Mouse (Mus musculus) urinary bladder, adult 2 months (tissue): ENCODE measurements around the gene Dtl. TPM values are rescaled to one million over a fixed set of nuclear protein-coding genes. Genes with fewer than 3 reads are reported as not detected.

Experiments used
- DNase-seq: peaks from one replicate; pipeline ENCODE4 v3.0.0; 2022; ENCODE audit warnings: low spot score
- polyA plus RNA-seq: library from polyadenylated mRNA; depleted of rRNA; stranded (reverse); fragments of >200 nt; gene quantifications from 2 replicates; pipeline ENCODE4 v1.2.3, GENCODE M21; 2012; rRNA removed

Gene Dtl
- polyA plus RNA-seq: 0.72 and 1.0 TPM in 2 replicates

GRCm38 (mm10) chr1:191575458-191576247 is at the start of gene Dtl, which contains the start of gene Ints7:
Gene Dtl (minus strand): TSS chr1:191575544.
Gene Ints7 (plus strand): TSS chr1:191575636.
- DNase-seq: peak; percentile 99

- DNase-seq: no peak
Observed at GRCm38 (mm10) chr1:191625026-191625425, 49.7 kb upstream of the Dtl start.

DNA sequence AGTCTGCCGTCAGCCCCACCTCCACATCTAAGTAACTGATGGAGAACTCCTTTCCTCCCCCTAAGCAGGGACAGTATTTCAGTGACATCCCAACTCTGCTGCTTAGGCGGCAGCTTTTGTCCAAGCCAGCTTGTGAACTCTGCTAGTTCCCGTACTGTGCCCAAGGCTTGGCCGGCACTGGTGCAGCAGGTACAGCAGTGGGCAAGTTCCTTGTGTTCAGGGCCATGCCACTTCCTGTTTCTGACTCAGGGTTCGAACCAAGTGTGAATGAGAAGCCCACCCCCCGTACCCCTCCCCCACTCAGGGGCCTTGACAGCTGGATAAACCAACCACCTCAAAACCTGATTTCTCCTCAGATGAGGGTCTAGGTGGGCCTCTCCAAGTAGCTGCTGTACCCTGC is 49.1 kb upstream of the Dtl start:
- no peak for DNase-seq

- no peak for DNase-seq
Observed at GRCm38 (mm10) chr1:191622801-191623200, 47.5 kb upstream of the Dtl start.

GRCm38 (mm10) chr1:191621096-191621495 is 45.8 kb upstream of the Dtl start:
- no peak for DNase-seq

DNA sequence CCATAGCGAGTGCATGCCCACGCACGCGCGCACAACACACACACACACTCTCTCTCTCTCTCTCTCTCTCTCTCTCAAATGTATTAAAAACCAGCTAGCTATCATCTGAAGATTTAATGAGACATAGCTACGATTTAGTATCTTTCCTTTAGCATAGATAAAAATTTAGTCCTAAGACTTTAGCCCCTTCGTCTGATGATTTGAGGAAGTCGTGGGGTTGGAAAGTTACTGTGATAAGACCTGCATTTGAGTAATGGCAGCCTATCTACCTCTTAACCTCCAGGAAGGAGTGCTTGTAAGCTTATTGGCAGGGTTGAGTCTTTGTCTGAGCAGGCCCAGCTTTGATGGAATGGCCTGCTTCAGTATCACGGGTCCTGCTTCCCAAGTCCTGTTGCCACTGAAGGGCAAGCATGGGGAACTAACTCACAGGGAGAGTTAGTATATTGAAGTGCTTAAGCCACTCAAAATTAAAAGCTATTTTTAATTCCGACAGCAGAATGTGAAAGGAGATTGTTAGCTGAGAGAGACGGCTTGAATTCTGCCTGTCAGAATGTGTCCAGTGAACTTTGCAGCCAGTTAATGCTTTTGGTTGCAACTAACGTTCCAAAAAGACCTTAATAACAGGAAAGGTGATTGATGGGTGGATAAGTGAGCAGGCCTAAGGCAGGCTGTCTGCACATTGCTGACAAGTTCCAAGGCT is 42.9 kb upstream of the Dtl start:
- DNase-seq: no peak

DNA sequence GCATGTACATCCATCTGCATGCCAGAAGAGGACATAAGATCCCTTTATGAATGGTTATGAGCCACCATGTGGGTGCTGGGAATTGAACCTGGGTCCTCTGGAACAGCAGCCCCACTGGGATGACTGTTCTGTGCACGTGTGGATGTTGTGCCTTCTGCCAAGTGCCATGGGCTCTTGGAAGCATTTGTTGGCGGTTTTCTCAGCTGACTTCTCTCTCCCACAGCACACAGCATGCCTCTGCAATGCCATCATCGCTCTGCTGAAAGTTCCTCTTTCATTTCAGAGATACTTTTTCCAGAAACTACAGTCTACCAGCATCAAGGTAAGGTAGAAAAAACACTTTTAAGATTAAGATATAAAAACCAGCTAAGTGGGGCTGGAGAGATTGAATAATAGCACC is 42.2 kb upstream of the Dtl start:
- no peak for DNase-seq

DNA sequence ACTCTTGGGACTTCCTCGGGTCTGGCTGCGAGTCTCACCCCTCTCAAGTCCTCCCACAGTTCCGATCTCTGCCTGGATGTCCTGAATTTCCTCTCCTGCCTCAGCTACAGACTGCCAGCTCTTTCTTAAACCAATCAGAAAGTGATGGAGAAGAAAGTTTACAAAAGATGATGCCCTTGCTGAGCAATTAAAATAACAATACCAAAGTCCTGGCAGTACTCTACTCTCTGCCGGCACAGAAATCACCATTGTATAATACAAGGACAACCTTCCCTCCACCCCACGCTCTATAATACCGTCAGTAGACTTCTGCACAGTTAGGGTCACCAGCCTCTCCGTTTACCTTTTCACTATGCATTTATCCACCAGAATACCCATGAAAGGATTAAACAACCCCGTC is 40.9 kb upstream of the Dtl start:
- DNase-seq: no peak

- DNase-seq: no peak
Observed at GRCm38 (mm10) chr1:191612877-191613276, 37.5 kb upstream of the Dtl start.

DNA sequence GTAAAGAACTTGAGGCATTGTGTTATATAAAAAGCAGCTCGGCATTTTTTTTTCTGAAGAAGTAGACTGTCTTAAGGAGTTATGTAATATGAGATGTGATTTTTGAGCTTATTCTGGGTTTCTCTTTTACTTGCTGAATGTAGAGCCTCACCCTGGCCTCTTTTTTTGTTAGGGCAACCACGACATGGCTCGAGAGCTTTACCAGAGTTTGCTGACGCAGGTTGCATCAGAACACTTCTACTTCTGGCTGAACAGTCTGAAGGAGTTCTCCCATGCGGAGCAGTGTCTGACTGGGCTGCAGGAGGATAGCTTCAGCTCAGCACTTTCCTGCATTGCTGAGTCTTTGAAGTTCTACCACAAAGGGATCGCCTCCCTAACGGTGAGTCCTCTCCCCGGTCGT is 36.3 kb upstream of the Dtl start:
- DNase-seq: no peak

GRCm38 (mm10) chr1:191610357-191610756 is 35.0 kb upstream of the Dtl start:
- DNase-seq: no peak

- DNase-seq: no peak
Observed at GRCm38 (mm10) chr1:191609578-191609977, 34.2 kb upstream of the Dtl start.

DNA sequence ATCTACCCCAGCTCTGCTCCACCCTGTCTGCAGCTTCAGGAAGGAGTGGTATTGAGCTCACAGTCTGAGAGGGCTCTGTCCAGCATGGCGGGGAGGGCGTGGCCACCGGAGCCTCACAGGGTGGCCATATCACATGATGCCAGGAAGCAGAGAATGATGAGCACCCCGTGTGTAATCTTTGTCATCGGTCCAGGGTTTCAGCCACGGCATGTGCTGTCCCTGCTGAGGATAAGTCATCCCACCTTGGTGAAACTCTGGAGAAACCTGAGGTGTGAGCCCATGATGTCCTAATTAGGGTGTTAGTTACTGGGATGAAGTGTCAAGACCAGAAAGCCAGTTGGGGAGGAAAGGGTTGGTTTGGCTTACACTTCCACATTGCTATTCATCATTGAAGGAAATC is 33.7 kb upstream of the Dtl start:
- no peak for DNase-seq

DNA sequence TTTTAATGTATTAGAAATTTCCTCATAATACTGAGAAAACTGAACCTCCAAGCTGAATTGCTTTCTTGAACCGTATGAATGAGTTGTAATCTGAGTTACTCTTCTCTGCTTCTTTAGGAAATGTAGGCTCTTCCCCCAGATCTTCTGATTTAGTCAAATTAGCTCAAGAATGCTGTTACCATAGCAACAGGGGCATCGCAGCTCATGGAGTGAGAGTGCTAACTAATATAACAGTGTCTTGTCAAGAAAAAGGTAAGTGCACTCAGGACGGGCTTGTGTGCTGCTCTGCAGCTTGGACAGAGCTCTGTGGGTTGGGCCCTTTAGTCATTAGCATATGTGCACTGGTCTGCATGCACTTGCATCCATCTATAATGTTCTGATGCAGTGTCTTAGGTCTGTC is 29.3 kb upstream of the Dtl start:
- DNase-seq: no peak

GRCm38 (mm10) chr1:191599210-191599609 is 23.9 kb upstream of the Dtl start:
- no peak for DNase-seq

DNA sequence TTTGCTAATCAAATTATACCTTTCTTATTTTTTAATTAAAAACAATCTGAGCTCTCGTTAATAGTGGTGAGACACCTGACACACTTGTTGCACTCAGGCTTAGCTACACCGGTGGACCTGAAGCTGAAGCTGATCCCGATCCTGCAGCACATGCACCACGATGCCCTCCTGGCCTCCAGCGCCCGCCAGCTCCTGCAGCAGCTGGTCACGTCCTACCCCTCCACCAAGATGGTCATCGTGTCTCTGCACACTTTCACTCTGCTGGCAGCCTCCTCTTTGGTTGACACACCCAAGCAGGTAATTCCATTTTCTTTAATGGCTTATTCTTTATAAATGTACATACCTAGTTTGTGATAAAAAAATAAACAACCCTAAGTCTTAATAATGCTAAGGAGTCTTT is 20.7 kb upstream of the Dtl start:
- DNase-seq: no peak

- DNase-seq: no peak
Observed at GRCm38 (mm10) chr1:191592016-191592720, 16.8 kb upstream of the Dtl start.

- DNase-seq: no peak
Observed at GRCm38 (mm10) chr1:191588749-191589148, 13.4 kb upstream of the Dtl start.

GRCm38 (mm10) chr1:191587062-191587461 is 11.7 kb upstream of the Dtl start:
- DNase-seq: no peak

DNA sequence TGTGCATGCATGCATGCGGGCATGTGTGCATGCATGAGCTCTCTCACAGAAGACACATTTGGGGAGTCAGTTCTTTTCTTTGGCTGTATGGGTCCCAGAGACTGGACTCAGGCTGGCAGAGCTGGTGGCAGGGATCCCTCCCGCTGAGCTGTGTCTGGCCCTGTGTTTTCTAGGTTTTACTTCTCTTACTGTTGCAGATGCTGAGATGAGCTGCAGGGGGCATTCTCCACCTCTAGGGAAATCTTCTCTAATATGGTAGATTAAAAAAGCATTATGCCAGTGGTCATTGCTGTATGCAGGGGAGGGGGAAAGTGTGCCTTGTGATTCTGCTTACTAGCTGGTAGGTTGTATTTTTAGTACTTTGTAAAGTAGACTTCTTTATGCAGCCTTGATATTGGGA is 10.4 kb upstream of the Dtl start:
- DNase-seq: no peak

DNA sequence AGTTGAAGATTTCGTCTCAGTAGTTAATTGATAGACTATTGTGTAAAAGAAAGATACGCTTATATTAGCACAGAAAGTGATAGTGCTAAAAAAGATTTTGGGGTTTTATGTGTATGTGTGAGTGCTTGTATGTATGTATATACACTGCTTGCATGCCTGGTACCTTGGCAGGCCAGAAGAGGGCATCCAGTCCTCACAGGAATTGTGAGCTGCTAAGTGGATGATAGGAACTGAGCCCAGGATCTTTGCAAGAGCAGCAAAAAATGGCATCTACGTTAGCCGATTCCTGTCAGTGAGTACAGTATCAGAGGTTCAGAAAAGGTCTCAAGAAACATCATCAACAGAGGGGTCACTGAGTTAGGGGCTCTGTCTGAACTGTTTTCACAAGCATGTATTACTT is 9.1 kb upstream of the Dtl start:
- DNase-seq: no peak

GRCm38 (mm10) chr1:191583836-191584235 is 8.5 kb upstream of the Dtl start:
- DNase-seq: no peak

DNA sequence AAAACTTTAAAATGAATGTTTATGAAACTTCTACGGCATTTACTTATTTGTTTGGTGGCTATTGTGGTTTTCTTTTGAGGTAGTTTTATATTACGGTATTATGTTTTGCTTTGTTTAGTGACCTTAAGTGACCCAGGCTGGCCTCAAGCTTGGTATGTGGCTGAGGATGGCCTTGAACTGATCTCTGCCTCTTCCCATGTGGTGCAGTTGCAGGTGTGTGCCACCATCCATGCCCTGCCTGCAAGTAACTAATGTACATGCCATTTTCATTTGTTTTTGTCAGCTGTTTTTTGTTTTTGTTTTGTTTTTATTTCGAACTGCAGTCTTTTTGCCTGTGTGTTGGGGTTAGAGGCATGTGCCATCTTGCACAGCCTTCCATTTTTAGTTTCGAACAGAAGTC is 6.3 kb upstream of the Dtl start:
- DNase-seq: no peak
